Mouse (Mus musculus) olfactory bulb, adult 2 months (tissue): ENCODE results near the gene Mcpt2.
"Not testable (repeated sequence)": the region's sequence is repeated elsewhere in the genome, so short reads cannot be mapped to it uniquely, and the experiment has no call there.

Source experiments
- CTCF ChIP-seq: fragments of 200-500 bp; IDR thresholded peaks from 2 replicates; pipeline ENCODE4 v1.5.1; 2012; ENCODE audit warnings: low read depth, mild to moderate bottlenecking, low read length, moderate library complexity; ENCODE audit not compliant: insufficient read depth
- POLR2A ChIP-seq: fragments of 200-500 bp; IDR thresholded peaks from 2 replicates; pipeline ENCODE4 v1.6.1; 2012; ENCODE audit warnings: mild to moderate bottlenecking, low read depth, low read length, moderate library complexity; ENCODE audit not compliant: insufficient read depth

GRCm38 (mm10) chr14:56021305-56021704 lies 20.5 kb upstream of the Mcpt2 start:
- TF ChIP-seq POLR2A, CTCF: not testable (repeated sequence)
